Mouse (Mus musculus) embryonic fibroblast, embryonic 13.5 days (primary cell): ENCODE measurements around the gene Tia1. TPM values are rescaled to one million over a fixed set of nuclear protein-coding genes. Genes with fewer than 3 reads are reported as not detected.

ENCODE experiments used
- H3K27ac ChIP-seq: 2 replicates; pipeline ENCODE4 v1.5.1; 2012; ENCODE audit warnings: low read length, control low read depth, inconsistent platforms; ENCODE audit not compliant: insufficient read depth
- H3K4me1 ChIP-seq: 2 replicates; pipeline ENCODE4 v1.6.1; 2011; ENCODE audit warnings: low read length; ENCODE audit not compliant: control insufficient read depth, insufficient read depth
- H3K4me3 ChIP-seq: 2 replicates; pipeline ENCODE4 v1.5.1; 2011; ENCODE audit warnings: mild to moderate bottlenecking, control low read depth, low read length; ENCODE audit not compliant: insufficient read depth
- CTCF ChIP-seq: IDR thresholded peaks from 2 replicates; pipeline ENCODE4 v1.5.1; 2011; ENCODE audit warnings: mild to moderate bottlenecking, control low read depth, low read length, moderate library complexity, borderline replicate concordance; ENCODE audit not compliant: insufficient read depth
- POLR2A ChIP-seq: IDR thresholded peaks from 2 replicates; pipeline ENCODE4 v1.6.1; 2011; ENCODE audit warnings: low read depth, mild to moderate bottlenecking, control low read depth, low read length, moderate library complexity
- polyA plus RNA-seq: library from polyadenylated mRNA; stranded (reverse); fragments of >200 nt; gene quantifications from 2 replicates; pipeline ENCODE4 v1.2.4, GENCODE M21; 2011; ENCODE audit warnings: low read depth; ENCODE audit not compliant: missing spikeins, insufficient read length

Tia1 gene
- polyA plus RNA-seq, 1 experiment, result 133 TPM

DNA sequence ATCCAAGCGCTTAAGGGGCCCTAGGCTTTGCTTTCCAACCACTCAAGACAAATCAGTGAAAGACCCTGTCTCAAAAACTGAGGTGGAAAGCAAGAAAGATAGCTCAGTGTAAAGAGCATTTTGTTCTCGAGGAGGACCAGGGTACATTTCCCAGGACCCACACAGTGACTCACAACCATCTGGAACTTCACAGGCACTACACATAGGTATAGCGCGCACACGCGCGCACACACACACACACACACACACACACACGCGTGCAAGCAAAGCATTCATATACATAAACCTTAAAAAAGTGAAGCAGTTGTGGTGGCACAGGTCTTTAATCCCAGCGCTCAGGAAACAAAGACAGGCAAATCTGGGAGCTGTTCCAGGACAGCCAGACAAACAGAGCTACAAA, 37.6 kb downstream of the Tia1 start:
- Histone ChIP-seq H3K4me3 (no peak overlapping the region), H3K27ac (no peak overlapping the region), H3K4me1 (0 out of 2 replicates have a peak, but pooled peaks cover 2% of the 10 kb centered on the region)
- TF ChIP-seq POLR2A (no peak), CTCF (no peak)

DNA sequence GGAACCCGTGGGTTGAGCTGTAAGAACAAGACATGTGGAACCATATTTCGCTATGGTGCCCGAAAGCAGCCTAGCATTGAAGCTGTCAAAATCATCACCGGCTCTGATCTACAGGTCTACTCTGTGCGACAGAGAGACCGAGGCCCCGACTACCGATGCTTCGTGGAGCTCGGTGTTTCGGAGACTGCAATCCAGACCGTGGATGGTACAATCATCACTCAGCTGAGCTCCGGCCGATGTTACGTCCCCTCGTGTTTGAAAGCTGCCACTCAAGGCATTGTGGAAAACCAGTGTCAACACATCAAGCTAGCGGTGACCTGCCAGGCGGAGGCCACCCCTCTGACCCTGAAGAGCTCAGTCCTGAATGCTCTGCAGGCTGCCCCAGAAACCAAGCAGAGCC, 41.5 kb downstream of the Tia1 start:
- TF ChIP-seq POLR2A (no peak), CTCF (no peak)
- Histone ChIP-seq H3K27ac (no peak overlapping the region), H3K4me1 (no peaks in the 10 kb centered on the region), H3K4me3 (no peak overlapping the region)

DNA sequence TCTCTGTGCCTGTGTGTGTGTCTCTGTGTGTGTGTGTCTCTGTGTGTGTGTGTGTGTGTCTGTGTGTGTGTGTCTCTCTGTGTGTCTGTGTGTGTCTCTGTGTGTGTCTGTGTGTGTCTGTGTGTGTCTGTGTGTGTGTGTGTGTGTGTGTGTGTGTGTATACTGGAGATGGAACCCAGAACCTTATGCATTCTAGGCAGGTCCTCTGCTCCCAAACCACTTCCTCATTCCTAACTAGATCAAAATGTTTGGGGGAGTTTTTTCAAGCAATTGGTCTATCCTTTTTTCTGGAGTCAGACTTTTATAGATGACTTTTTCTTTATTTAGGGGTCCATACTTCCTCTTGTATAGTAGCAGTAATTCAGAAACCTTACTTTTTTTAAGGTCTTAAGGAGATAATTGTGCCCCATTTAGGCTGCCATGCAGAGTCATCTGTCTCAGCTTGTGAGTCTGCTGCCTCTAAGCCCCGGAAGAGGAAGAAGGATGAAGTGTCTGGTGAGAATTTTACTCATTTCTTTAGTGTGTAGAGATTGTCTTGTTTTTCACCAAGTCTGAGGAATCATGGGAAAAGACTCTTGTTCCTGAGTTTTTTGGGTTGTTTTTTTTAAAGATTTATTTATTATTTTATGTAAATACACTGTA, 43.0 kb downstream of the Tia1 start:
- no peak for TF ChIP-seq CTCF
- TF ChIP-seq POLR2A, result no peak
- Histone ChIP-seq H3K27ac (no peak overlapping the region), H3K4me1 (no peaks in the 10 kb centered on the region), H3K4me3 (no peak overlapping the region)

DNA sequence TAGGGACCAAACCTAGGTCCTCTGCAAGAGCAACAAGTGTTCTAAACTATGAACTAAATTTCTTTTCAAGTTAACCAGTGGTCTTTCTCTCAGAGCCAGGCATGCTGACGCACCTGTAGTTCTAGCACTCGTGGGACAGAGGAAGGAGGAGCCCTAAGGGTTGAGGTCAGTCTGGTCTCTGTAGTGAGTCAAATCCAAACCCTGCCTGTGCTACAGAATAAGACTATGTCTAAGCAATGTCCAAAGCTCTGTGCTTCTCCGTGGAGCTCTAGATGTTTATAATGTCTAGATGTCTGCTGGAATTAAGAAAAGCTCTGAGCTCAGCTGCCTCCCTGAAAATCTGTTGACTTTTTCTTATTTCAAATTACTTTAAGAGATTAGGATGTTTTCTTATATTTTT, 52.7 kb downstream of the Tia1 start:
- H3K4me1 ChIP-seq, result no peaks in the 10 kb centered on the region
- no peak overlapping the region for H3K27ac ChIP-seq
- TF ChIP-seq POLR2A, result no peak
- no peak for TF ChIP-seq CTCF
- H3K4me3 ChIP-seq, result no peak overlapping the region

DNA sequence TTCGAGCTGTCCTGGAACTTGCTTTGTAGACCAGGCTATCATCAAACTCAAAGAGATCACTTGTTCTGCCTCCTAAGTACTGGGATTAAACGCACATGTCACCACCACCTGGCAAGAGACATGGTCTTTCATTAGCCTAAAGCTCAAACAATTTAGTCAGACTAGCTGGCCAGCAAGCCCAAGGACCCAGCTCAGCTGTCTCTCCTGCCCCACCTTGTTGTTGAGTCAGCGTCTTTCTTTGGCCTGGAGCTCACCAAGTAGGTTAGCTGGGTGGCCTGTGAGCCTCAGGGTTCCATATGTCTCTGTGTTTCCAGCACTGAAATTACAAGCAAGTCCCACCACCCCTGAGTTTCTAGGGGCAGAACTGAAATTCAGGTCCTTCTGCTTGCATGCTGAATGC, 59.1 kb downstream of the Tia1 start:
- no peaks in the 10 kb centered on the region for H3K4me1 ChIP-seq
- H3K27ac ChIP-seq, result no peak overlapping the region
- TF ChIP-seq CTCF (no peak), POLR2A (no peak)
- H3K4me3 ChIP-seq, result no peak overlapping the region

DNA sequence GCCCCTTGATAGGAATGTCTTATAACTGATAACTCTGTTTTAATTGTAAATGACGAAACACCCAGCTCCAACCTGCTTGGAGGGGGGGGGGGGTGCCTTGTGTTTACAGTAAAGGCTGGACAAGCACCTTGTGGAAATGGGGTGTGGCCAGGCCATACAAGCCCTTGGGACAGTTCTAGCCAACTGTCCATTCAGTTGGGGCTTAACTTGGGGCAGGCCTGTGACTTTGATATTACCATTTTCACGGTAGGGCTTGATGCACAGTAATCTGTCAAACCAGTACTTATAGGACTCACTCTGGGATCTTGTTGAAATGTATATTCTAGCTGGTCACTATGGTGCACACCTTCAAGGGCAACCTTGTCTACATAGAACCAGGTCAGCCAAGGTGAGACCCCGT, 67.3 kb downstream of the Tia1 start:
- H3K27ac ChIP-seq, result peak overlapping the region; percentile 79
- TF ChIP-seq CTCF (no peak), POLR2A (no peak)
- no peak overlapping the region for H3K4me3 ChIP-seq
- peaks cover 6% of the 10 kb centered on the region; the same call in 1 of the 2 replicates for H3K4me1 ChIP-seq

DNA sequence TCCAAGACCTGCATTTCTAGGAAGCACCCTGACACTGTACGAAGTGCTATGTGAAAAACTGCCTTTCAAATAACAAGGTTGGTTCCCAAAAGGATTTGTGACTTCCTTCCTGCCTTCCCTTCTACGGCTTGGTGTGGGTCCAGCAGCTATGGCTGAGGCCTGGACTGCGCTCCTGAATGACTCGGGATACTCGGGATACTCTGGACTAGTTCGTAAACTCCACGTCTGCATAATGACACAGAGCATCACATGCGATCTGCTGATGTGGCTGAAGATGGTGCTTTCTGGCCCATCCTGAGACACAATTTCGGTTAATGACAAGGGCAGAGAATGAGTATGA, 67.7 kb downstream of the Tia1 start:
- peak overlapping the region; percentile 79 for H3K27ac ChIP-seq
- peaks cover 6% of the 10 kb centered on the region; the same call in 1 of the 2 replicates for H3K4me1 ChIP-seq
- TF ChIP-seq POLR2A, result no peak
- no peak for TF ChIP-seq CTCF
- no peak overlapping the region for H3K4me3 ChIP-seq

DNA sequence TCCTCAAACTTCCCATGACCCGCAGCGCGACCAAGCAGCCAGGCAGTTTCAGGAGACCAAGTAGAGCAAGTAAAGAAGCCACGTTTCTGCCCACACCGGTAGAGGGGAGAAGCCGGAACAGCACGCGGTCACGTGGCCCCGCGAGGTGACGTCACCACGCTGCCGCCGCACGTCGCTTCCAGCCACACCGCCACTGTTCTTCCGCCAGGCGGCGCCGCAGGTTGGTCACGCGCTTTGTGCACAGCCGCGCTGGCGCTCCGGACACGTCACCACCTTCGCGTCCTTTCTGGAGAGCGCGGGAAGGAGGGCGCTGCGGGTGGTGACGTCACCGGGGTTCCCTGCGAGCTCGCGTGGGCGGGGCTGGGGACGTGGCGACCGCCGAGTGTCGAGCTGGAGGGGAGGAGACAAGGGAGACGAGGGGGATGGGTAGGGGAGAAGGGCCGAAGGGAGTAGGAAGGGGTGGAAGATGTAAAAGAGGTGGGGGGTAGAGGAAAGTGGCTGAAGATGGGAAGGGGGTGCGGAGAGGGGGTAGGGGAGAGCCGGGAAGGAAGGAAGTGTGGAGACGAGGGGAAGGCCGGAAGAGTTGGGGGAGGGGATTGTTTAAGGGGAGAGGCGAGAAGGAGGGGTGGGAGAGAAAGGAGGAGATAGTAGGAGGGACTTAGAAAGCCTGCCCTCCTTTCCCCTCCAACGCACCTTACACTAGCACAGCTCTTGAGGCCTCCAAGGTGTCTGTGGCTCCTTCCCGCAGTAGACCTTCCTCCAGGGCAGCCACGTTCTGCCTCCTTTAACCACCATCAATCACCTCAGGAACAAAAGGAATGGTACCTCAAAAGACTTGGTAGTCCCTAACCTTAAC, 68.3 kb downstream of the Tia1 start:
- Histone ChIP-seq H3K4me1 (peaks cover 6% of the 10 kb centered on the region; the same call in 1 of the 2 replicates), H3K27ac (peak overlapping the region; percentile 79), H3K4me3 (peak overlapping the region; percentile 15; the same call in 1 of the 2 replicates)
- TF ChIP-seq POLR2A, result peak; percentile 99
- TF ChIP-seq CTCF, result peak; percentile 98

DNA sequence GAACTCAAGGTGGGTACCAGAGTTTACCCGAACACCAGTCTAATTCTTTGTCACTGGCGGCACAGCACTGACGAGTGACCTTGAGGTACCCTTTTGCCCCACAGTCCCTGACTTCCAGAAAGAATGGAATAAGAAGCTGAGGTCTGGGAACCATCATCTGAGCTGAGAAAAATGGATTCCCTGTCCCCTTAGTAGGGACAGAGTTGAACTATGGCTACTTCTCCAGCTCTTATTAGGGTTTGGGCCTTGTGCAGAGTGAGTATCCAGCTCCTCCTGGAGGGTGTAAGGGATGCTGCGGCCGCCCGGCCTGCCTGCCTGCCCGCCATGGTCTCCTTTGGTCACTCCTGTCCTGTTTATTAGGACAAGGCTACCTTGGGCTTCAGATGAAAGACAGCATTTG, 69.1 kb downstream of the Tia1 start:
- Histone ChIP-seq H3K27ac (peak overlapping the region; percentile 62), H3K4me3 (peak overlapping the region; percentile 15; the same call in 1 of the 2 replicates), H3K4me1 (peaks cover 6% of the 10 kb centered on the region; the same call in 1 of the 2 replicates)
- no peak; the same call in none of the 2 replicates for TF ChIP-seq POLR2A
- no peak for TF ChIP-seq CTCF

DNA sequence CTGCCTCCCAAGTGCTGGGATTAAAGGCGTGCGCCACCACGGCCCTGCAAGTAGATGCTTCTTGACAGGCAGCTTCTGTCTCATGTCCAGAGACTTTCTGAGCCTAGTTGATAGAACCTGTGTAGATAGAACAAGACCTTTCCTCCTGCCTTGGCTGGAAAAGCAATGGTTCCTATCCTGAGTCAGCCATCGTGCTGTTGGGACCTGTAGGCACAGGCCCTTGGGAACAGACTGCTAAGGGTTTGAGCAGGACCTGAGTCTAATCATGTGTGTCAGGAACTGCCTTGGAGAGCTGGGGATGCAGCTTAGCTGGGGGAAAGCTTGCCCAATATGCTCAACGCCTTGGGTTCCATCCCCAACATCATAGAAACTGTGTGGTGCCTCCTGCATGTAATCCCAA, 70.1 kb downstream of the Tia1 start:
- Histone ChIP-seq H3K4me1 (peaks cover 6% of the 10 kb centered on the region; the same call in 1 of the 2 replicates), H3K4me3 (no peak overlapping the region), H3K27ac (no peak overlapping the region)
- TF ChIP-seq POLR2A, result no peak
- no peak for TF ChIP-seq CTCF
